Mouse (Mus musculus): ENCODE data around the gene Plekhg4.

The Plekhg4 gene

GRCm38 (mm10) chr8:105404496-105404895 lies 31.4 kb downstream of the Plekhg4 start:
- DNase-seq (ENCODE audit: low read depth), result no peak

GRCm38 (mm10) chr8:105406416-105406815 lies 33.3 kb downstream of the Plekhg4 start:
- DNase-seq (ENCODE audit: low read depth), result no peak

GRCm38 (mm10) chr8:105408331-105408730 lies 35.3 kb downstream of the Plekhg4 start:
- DNase-seq (ENCODE audit: low read depth), result no peak

- DNase-seq (ENCODE audit: low read depth), result no peak
These were observed 36.9 kb downstream of the Plekhg4 start for GRCm38 (mm10) chr8:105409947-105410346.

GRCm38 (mm10) chr8:105413391-105413790 lies 40.3 kb downstream of the Plekhg4 start, which contains the start of the genes Kctd19 and Lrrc36:
Kctd19 (minus strand) TSS chr8:105413502.
Lrrc36 (plus strand) TSS chr8:105413571.
- DNase-seq (ENCODE audit: low read depth), result no peak

- DNase-seq (ENCODE audit: low read depth), result no peak
These were observed 45.9 kb downstream of the Plekhg4 start for GRCm38 (mm10) chr8:105418992-105419391.

- DNase-seq (ENCODE audit: low read depth), result no peak
These were observed 46.7 kb downstream of the Plekhg4 start for GRCm38 (mm10) chr8:105419800-105420199.

- DNase-seq (ENCODE audit: low read depth), result no peak
These were observed 48.9 kb downstream of the Plekhg4 start for GRCm38 (mm10) chr8:105422006-105422405.

GRCm38 (mm10) chr8:105426878-105427277 lies 53.8 kb downstream of the Plekhg4 start:
- no peak for DNase-seq (ENCODE audit: low read depth)

- DNase-seq (ENCODE audit: low read depth), result no peak
These were observed 58.9 kb downstream of the Plekhg4 start for GRCm38 (mm10) chr8:105431743-105432515.
